Comparison of ENCODE assay signal across 21 mouse cellular contexts in genomic region chr13:48154414-48155105, GRCm38 (mm10).
A peak's percentile ranks its signal among the peaks of the same experiment; 100 is the strongest.
DNase-seq lines count a peak whose midpoint lies in the region; ATAC-seq and TF ChIP-seq lines count a peak whose summit lies in the region.
"Had no signal": no experiment of that assay in that cellular context is flagged by ENCODE, and none has a peak within 500 bp of the region (broad histone marks: within the 10 kb centered on the region; RNA-seq: fewer than 3 reads in every experiment).

No protein-coding gene starts in this region.

- H3K36me3 ChIP-seq in forebrain, embryonic 13.5 days (ENCODE audit: poor library complexity, severe bottlenecking): no peaks in the 10 kb centered on the region
- no peaks in the 10 kb centered on the region for H3K36me3 ChIP-seq in hindbrain, embryonic 14.5 days (replicated peaks; ENCODE audit: control insufficient read depth, insufficient read depth)
- H3K36me3 ChIP-seq in neural tube, embryonic 12.5 days: no peaks in the 10 kb centered on the region
- H3K36me3 ChIP-seq in intestine, postnatal 0 days (ENCODE audit: control insufficient read depth, insufficient read depth): no peaks in the 10 kb centered on the region
- H3K36me3 ChIP-seq: embryonic facial prominence, embryonic 15.5 days; heart, embryonic 15.5 days had no signal

- H3K27me3 ChIP-seq in forebrain, embryonic 13.5 days: no peaks in the 10 kb centered on the region
- H3K27me3 ChIP-seq in hindbrain, embryonic 14.5 days (ENCODE audit: control insufficient read depth, insufficient read depth, low read length): no peaks in the 10 kb centered on the region
- no peaks in the 10 kb centered on the region for H3K27me3 ChIP-seq in neural tube, embryonic 12.5 days (replicated peaks)
- H3K27me3 ChIP-seq in intestine, postnatal 0 days (replicated peaks; ENCODE audit: control insufficient read depth, insufficient read depth, low read length): no peaks in the 10 kb centered on the region
- H3K27me3 ChIP-seq: embryonic facial prominence, embryonic 15.5 days; heart, embryonic 15.5 days had no signal

- H3K9ac ChIP-seq in forebrain, embryonic 13.5 days: peak overlapping the region; percentile 17; the same call in 1 of the 2 replicates
- no peak overlapping the region for H3K9ac ChIP-seq in hindbrain, embryonic 14.5 days
- no peak overlapping the region for H3K9ac ChIP-seq in neural tube, embryonic 12.5 days
- H3K9ac ChIP-seq in intestine, postnatal 0 days (ENCODE audit: low read depth, low read length): no peak overlapping the region
- H3K9ac ChIP-seq: embryonic facial prominence, embryonic 15.5 days; heart, embryonic 15.5 days; lung, embryonic 14.5 days had no signal

- no peak for TF ChIP-seq CTCF in layer of hippocampus, adult 2 months (conservative IDR thresholded peaks at IDR 0.05)
- no peak for TF ChIP-seq CTCF in intestine, postnatal 0 days (IDR thresholded peaks at IDR 0.05; ENCODE audit: low read depth)

- peak overlapping the region; percentile 82 for H3K27ac ChIP-seq in layer of hippocampus, adult 2 months
- peak overlapping the region; percentile 77 for H3K27ac ChIP-seq in forebrain, embryonic 13.5 days
- 0 out of 2 replicates have a peak overlapping the region, but pooled peaks have one; percentile 28 for H3K27ac ChIP-seq in hindbrain, embryonic 14.5 days
- no peak overlapping the region for H3K27ac ChIP-seq in neural tube, embryonic 12.5 days
- no peak overlapping the region for H3K27ac ChIP-seq in intestine, postnatal 0 days (ENCODE audit: low read depth, low read length)
- H3K27ac ChIP-seq: embryonic facial prominence, embryonic 15.5 days; heart, adult 2 months; heart, embryonic 15.5 days had no signal

- H3K9me3 ChIP-seq in forebrain, embryonic 13.5 days (replicated peaks): no peaks in the 10 kb centered on the region; the same call in 1 of the 2 replicates
- no peaks in the 10 kb centered on the region for H3K9me3 ChIP-seq in hindbrain, embryonic 14.5 days (ENCODE audit: control insufficient read depth, low read length)
- no peaks in the 10 kb centered on the region for H3K9me3 ChIP-seq in neural tube, embryonic 12.5 days
- H3K9me3 ChIP-seq in intestine, postnatal 0 days (ENCODE audit: control insufficient read depth): no peaks in the 10 kb centered on the region
- H3K9me3 ChIP-seq: embryonic facial prominence, embryonic 15.5 days; heart, embryonic 15.5 days had no signal

- no peak for DNase-seq in layer of hippocampus, adult 2 months (ENCODE audit: low spot score in 2 of 2)
- no peak for DNase-seq in layer of hippocampus, postnatal 14 days (ENCODE audit: low spot score in 2 of 2)
- no peak for DNase-seq in hindbrain, embryonic 14.5 days (ENCODE audit: low spot score)
- DNase-seq in adrenal gland, postnatal 25 days: no peak
- DNase-seq: adrenal gland, postnatal 14 days; cerebellum, adult 2 months; gastrocnemius, postnatal 10 days; heart, adult 2 months; kidney, adult 8-10 months; kidney, postnatal 25 days; layer of hippocampus, adult 9-11 months; lung, embryonic 14.5 days; right cerebral cortex, postnatal 4 days had no signal

- WGBS in forebrain, embryonic 13.5 days: 5% methylated on average over 6 of the region's 6 CpGs
- WGBS in hindbrain, embryonic 14.5 days: 13% methylated on average over 6 of the region's 6 CpGs
- 15% methylated on average over 6 of the region's 6 CpGs for WGBS in neural tube, embryonic 12.5 days
- WGBS in intestine, postnatal 0 days: 58% methylated on average over 6 of the region's 6 CpGs

- H3K4me3 ChIP-seq in layer of hippocampus, adult 2 months: no peak overlapping the region
- no peak overlapping the region for H3K4me3 ChIP-seq in forebrain, embryonic 13.5 days
- H3K4me3 ChIP-seq in hindbrain, embryonic 14.5 days (replicated peaks; ENCODE audit: low read length): no peak overlapping the region
- no peak overlapping the region for H3K4me3 ChIP-seq in neural tube, embryonic 12.5 days
- H3K4me3 ChIP-seq in intestine, postnatal 0 days (ENCODE audit: low read depth, low read length): no peak overlapping the region
- H3K4me3 ChIP-seq: embryonic facial prominence, embryonic 15.5 days; heart, adult 2 months; heart, embryonic 15.5 days had no signal

- H3K4me1 ChIP-seq in forebrain, embryonic 13.5 days: peaks cover 58% of the 10 kb centered on the region
- peaks cover 20% of the 10 kb centered on the region for H3K4me1 ChIP-seq in hindbrain, embryonic 14.5 days (replicated peaks; ENCODE audit: control insufficient read depth, insufficient read depth, low read length)
- H3K4me1 ChIP-seq in neural tube, embryonic 12.5 days: peaks cover 29% of the 10 kb centered on the region
- H3K4me1 ChIP-seq in intestine, postnatal 0 days (replicated peaks; ENCODE audit: control insufficient read depth, insufficient read depth, low read length): no peaks in the 10 kb centered on the region

- peak; percentile 63; the same call in 1 of the 2 replicates for ATAC-seq in forebrain, embryonic 13.5 days
- ATAC-seq in hindbrain, embryonic 14.5 days (ENCODE audit: low FRiP score): no peak
- ATAC-seq in neural tube, embryonic 12.5 days (ENCODE audit: low FRiP score, low read depth): peak; percentile 44; the same call in 1 of the 2 replicates
- ATAC-seq in megakaryocyte, adult 5-6 weeks (ENCODE audit: poor library complexity, severe bottlenecking): no peak
- ATAC-seq in intestine, postnatal 0 days: no peak
- ATAC-seq: activated CD4-positive, CD25-positive, alpha-beta regulatory T cell, adult 4 months; Patski had no signal

- H3K4me2 ChIP-seq in forebrain, embryonic 13.5 days: 0 out of 2 replicates have a peak overlapping the region, but pooled peaks have one; percentile 13
- H3K4me2 ChIP-seq in hindbrain, embryonic 14.5 days (replicated peaks): no peak overlapping the region
- H3K4me2 ChIP-seq in neural tube, embryonic 12.5 days (replicated peaks): no peak overlapping the region
- H3K4me2 ChIP-seq in intestine, postnatal 0 days (replicated peaks; ENCODE audit: low read depth): no peak overlapping the region
- H3K4me2 ChIP-seq: embryonic facial prominence, embryonic 15.5 days; heart, embryonic 15.5 days; lung, embryonic 14.5 days had no signal

Comparison
In these comparisons a context has a peak if more than half of its experiments do, and no peak if none do; other contexts are left out.
1. H3K27ac ChIP-seq: peak in layer of hippocampus, adult 2 months (single experiment), forebrain, embryonic 13.5 days (single experiment) and hindbrain, embryonic 14.5 days (single experiment); none in neural tube, embryonic 12.5 days (single experiment) and intestine, postnatal 0 days (single experiment).
2. ATAC-seq: peak in forebrain, embryonic 13.5 days (single experiment) and neural tube, embryonic 12.5 days (single experiment); none in hindbrain, embryonic 14.5 days (single experiment), megakaryocyte, adult 5-6 weeks (single experiment) and intestine, postnatal 0 days (single experiment).